Mouse (Mus musculus): Measurements from ENCODE around the gene Adamtsl3.

Gene Adamtsl3

GRCm38 (mm10) chr7:82424281-82424680 lies 88.8 kb downstream of the Adamtsl3 start:
- DNase-seq, result no peak

- no peak for DNase-seq
Observed at GRCm38 (mm10) chr7:82425374-82425773, 89.9 kb downstream of the Adamtsl3 start.

GRCm38 (mm10) chr7:82429447-82429846 lies 94.0 kb downstream of the Adamtsl3 start:
- DNase-seq, result no peak

GRCm38 (mm10) chr7:82431572-82431971 lies 96.1 kb downstream of the Adamtsl3 start:
- no peak for DNase-seq

GRCm38 (mm10) chr7:82433226-82433625 lies 97.7 kb downstream of the Adamtsl3 start:
- DNase-seq, result no peak

GRCm38 (mm10) chr7:82458376-82458775 lies 122.9 kb downstream of the Adamtsl3 start:
- no peak for DNase-seq

- DNase-seq, result no peak
Observed at GRCm38 (mm10) chr7:82462921-82463523, 127.5 kb downstream of the Adamtsl3 start.

GRCm38 (mm10) chr7:82464364-82464763 lies 128.9 kb downstream of the Adamtsl3 start:
- no peak for DNase-seq

- no peak for DNase-seq
Observed at GRCm38 (mm10) chr7:82465437-82465836, 129.9 kb downstream of the Adamtsl3 start.

GRCm38 (mm10) chr7:82476441-82477221 lies 141.1 kb downstream of the Adamtsl3 start:
- no peak for DNase-seq

- no peak for DNase-seq
Observed at GRCm38 (mm10) chr7:82478461-82478860, 143.0 kb downstream of the Adamtsl3 start.

- DNase-seq, result peak; percentile 63
Observed at GRCm38 (mm10) chr7:82478861-82479755, 143.6 kb downstream of the Adamtsl3 start.

- no peak for DNase-seq
Observed at GRCm38 (mm10) chr7:82483426-82483825, 147.9 kb downstream of the Adamtsl3 start.

GRCm38 (mm10) chr7:82484834-82485233 lies 149.3 kb downstream of the Adamtsl3 start:
- DNase-seq, result no peak

GRCm38 (mm10) chr7:82485344-82485954 lies 150.0 kb downstream of the Adamtsl3 start:
- no peak for DNase-seq

GRCm38 (mm10) chr7:82491018-82491417 lies 155.5 kb downstream of the Adamtsl3 start:
- no peak for DNase-seq

GRCm38 (mm10) chr7:82492881-82493280 lies 157.4 kb downstream of the Adamtsl3 start:
- DNase-seq, result no peak

- no peak for DNase-seq
Observed at GRCm38 (mm10) chr7:82494220-82494619, 158.7 kb downstream of the Adamtsl3 start.

GRCm38 (mm10) chr7:82497064-82497463 lies 161.6 kb downstream of the Adamtsl3 start:
- no peak for DNase-seq

GRCm38 (mm10) chr7:82501306-82501705 lies 165.8 kb downstream of the Adamtsl3 start:
- no peak for DNase-seq

GRCm38 (mm10) chr7:82502511-82502910 lies 167.0 kb downstream of the Adamtsl3 start:
- DNase-seq, result no peak

GRCm38 (mm10) chr7:82504101-82504500 lies 168.6 kb downstream of the Adamtsl3 start:
- DNase-seq, result peak; percentile 21

- no peak for DNase-seq
Observed at GRCm38 (mm10) chr7:82530583-82530982, 195.1 kb downstream of the Adamtsl3 start.

Measured in cerebellum, adult 9-11 months (tissue).